Mouse (Mus musculus) kidney, postnatal 4 days (tissue): ENCODE results near the gene Ppp1r35.
A peak's percentile ranks its signal among the peaks of the same experiment; 100 is the strongest.
"Not testable (repeated sequence)": the region's sequence is repeated elsewhere in the genome, so short reads cannot be mapped to it uniquely, and the experiment has no call there.

Experiments used
- DNase-seq, 2 experiments: peaks; one replicate each; pipeline ENCODE4 v3.0.0; 2021; ENCODE audit warnings: mixed read lengths in 2 of 2

The Ppp1r35 gene

DNA sequence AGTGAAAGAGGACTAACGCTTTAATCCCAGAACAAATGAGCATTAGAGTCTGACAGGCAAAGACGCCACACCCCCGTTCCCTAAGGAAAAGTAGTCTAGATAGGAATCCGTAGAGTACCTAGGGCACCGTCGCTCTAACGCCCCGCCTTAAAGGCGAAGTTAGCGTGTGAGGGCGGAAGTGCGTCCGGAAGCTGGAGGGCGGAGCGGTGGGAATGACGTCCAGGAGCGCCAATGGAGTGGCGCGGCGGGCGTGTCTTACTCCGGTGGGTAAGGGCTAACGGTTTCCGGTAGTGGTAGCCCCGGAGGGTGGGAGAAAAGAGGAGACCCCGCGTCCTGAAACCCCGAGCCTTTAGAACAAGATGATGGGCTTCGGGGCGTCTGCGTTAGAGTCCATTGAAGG, at the start of gene Ppp1r35:
TSS of gene Ppp1r35 (plus strand) at position 215 of the 400 bp plus-strand sequence.
- peak; percentile 98 for DNase-seq

DNA sequence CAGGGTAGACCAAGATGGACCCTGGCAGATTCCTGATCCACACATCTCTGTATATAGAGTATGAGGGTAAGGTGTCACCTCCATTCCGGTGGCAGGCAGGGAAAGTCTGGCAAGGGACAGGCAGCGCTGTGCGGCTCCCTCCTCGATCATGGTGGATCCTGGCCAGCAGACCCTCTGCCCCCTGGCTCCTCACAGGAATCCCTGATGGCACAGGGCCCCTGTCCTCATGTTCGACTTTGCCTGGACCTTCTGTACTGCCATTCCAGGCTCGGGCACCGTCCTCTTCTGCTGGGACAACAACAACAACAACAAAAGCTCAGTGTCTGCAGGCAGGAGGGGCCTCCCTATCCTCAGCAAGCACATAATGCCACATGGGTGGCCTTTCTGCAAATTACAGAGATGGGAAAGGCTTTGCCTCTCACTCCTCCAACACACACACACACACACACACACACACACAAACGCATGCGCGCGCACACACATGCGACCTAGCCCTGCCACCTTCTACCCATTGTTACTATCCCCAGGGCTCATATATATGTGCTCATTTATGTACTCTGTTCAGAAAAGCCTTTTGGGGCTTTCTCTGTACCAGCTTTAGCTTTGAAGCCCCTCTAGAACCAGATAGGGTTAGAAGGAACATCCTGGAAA, 44.9 kb upstream of the Ppp1r35 start:
- no peak for DNase-seq

DNA sequence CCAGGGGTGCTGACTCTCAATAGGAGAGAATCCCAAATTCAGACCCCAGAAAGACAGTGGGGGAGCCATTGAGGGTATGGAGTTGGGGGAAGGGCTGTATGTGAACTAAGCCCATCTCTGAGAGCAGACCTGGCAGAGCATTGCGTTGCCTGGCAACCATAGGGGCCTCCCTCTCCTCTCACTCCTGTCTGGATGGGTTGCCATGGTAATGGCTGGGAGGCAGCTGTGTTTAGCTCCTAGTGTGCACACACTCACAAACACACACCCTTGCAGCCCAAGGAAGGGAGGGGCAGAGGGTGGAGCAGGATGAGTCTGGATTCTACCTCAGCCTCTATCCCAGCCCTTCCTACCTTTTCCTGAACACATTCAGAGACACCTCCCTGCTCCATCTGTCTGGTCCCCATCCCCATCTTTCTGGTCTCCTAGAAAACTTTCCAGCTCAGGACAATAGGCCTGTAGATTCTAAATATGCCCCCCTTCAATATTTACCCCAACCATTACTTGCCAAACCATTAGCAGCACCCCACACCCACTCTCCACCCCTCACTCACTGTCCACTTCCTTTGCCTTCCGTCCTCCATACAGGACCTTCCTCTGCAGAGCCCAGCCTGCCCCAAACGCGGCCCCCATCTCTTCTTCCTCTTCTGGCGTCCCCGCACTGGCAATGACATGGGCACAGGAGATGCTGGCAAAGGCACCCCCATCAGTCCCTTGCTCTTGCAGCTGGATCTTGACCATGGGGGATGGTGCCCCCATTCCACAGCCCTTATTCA, 44.2 kb upstream of the Ppp1r35 start:
- no peak for DNase-seq

GRCm38 (mm10) chr5:137737400-137737940, 41.2 kb upstream of the Ppp1r35 start:
- peak; percentile 43 to 57 for DNase-seq

- no peak for DNase-seq
Measured at GRCm38 (mm10) chr5:137738516-137738915, 40.1 kb upstream of the Ppp1r35 start.

- DNase-seq, result no peak
Measured at GRCm38 (mm10) chr5:137739471-137739870, 39.2 kb upstream of the Ppp1r35 start.

GRCm38 (mm10) chr5:137740506-137740905, 38.1 kb upstream of the Ppp1r35 start:
- no peak for DNase-seq

- DNase-seq, result peak; percentile 83 to 91
Measured at GRCm38 (mm10) chr5:137741023-137741931, 37.4 kb upstream of the Ppp1r35 start, which contains the start of gene Nyap1. Gene Nyap1 (minus strand): TSS chr5:137741607.

DNA sequence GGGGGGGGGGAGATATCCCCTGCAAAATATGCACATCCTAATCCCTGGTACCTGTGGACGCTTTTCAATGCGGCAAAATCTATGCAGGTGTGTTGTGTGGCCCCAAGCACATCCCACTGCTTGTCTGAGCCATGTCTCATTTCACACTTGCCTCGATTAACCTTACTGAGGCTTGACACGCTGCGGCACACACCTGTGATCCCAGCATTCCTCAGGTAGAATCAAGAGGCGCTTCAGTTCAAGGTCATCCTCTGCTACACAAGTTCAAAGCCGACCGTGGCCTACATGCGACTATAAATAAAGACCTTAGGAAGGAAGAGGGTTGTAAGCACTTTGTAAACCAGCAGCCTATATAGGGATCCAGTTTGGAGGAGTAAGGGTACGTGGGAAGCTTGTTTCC, 36.6 kb upstream of the Ppp1r35 start:
- no peak for DNase-seq

DNA sequence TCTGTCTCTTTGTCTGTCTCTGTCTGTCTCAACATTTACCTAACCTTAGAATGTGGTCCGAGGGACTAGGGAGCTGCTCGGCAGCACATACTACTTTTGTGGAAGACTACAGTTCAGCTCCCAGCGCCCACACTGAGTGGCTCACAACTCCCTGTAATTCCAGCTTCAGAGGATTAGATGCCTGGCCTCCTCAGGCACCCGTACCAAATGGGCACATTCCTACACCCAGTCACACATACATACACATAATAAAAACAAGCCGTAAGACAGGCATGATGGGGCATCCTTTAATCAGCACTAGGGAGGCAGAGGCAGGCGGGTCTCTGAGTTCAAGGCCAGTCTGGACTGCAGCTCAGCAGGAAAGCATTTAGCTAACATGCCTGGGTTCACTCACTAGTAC, 35.8 kb upstream of the Ppp1r35 start:
- DNase-seq, result no peak

- DNase-seq, result no peak
Measured at GRCm38 (mm10) chr5:137744197-137744596, 34.5 kb upstream of the Ppp1r35 start.

DNA sequence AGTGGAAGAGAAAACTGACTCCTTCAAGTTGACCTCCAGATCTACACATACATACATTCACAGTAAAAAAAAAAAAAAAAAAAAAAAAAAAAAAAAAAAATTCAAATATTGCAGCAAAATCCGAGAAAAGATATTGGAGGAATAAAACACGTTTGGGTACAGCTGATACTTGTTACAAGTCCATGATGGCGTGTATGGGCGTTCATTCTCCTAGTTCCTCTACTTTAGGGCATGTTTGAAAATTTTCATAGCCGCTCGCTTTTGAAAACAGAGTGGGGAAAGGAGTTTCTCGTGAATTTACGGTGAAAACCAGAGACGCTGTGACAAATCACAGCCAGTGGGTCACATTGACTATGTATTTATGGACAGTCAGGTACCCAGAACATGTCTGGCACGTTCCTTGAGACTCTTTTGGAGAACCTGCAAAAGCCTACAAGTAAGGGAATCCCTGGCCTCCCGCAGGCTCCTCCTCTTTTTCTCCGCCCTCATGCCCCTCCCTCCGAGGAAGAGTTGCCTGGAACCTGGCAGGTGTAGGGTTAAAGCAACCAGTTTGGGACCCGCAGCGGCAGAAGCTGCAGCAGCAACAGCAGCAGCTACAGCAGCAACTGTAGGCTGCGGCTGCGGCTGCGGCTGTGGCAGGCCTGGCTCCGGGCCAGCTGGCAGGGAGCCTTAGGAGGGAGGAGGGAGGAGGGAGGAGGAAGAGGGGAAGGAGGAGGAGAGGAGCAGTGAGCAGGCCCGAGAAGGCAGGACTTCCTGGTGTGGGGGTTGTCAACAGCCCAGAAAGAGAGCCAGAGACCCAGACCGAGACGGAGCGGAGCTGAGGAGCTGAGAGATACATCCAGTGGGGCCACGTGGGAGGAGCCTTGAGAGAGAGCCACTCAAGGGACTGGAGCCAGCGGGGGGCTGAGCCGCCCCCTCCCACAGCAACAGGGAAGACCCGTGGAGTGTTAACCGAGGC, 33.2 kb upstream of the Ppp1r35 start, which contains the start of gene Tsc22d4:
TSS of gene Tsc22d4 (plus strand) at position 517 of the 958 bp plus-strand sequence.
- peak; percentile 95 for DNase-seq

DNA sequence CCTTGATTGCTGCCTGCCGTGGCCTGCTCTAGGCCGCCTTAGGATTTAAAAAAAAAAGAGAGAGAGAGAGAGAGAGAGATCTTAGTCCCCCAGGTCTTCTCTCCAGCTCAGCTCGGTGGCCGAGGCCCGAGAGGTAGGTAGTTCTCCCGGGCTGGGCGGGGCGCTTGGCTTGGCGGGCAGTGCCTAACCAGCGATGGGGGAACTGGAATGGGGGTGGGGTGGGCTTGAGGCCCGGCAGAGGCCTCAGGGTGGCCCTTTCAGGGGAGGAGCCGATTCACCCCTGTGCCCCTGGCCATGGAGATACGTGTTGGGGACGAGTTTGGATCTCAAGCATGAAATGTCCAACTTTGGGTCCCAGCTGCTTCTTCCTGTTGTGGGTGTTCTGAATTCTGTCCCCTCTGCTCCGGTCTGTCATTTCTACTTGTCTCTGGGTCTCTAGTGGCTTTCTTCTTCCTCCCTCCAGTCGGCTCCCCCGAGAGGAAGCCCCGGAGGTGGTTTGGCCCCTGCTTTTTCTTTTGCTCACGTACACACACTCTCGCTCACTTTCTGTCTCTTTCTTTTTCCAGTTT, 32.3 kb upstream of the Ppp1r35 start:
- DNase-seq, result peak; percentile 78 to 88

DNA sequence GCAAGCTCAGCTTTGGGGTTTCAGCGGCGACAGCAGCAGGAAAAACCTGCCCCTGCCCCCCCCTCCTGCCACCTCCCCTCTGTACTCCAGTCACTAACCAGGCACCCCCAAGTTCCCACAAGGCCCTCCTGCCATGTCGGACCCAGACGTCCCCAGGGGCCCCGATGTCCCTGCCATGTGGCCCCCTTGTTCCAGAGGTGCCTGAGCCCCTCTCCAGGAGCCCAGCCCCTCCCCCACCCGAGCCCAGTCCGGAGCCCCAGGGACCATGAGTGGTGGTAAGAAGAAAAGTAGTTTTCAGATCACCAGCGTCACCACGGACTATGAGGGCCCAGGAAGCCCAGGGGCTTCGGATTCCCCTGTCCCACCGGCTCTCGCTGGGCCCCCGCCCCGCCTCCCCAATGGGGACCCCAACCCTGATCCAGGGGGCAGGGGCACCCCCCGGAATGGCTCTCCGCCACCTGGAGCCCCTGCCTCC, 31.8 kb upstream of the Ppp1r35 start:
- peak; percentile 55 to 64 for DNase-seq

DNA sequence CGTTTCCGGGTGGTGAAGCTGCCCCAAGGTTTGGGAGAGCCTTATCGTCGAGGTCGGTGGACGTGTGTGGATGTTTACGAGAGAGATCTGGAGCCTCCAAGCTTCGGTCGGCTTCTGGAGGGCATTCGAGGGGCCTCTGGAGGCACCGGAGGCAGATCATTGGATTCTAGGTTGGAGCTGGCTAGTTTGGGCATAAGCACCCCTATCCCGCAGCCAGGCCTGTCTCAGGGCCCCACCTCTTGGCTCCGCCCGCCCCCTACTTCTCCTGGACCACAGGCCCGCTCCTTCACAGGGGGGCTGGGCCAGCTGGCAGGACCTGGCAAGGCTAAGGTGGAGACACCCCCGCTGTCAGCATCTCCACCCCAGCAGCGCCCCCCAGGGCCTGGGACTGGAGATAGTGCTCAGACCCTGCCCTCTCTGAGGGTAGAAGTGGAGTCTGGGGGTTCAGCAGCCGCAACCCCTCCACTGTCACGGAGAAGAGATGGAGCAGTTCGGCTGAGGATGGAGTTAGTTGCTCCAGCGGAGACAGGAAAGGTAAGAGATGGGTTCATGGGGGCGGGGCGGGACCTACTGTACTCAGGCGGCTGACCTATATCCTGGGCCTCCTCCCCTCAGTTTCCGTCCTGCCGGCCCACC, 31.2 kb upstream of the Ppp1r35 start:
- peak; percentile 58 to 65 for DNase-seq

- DNase-seq, result peak; percentile 36 to 53
Measured at GRCm38 (mm10) chr5:137748130-137748770, 30.4 kb upstream of the Ppp1r35 start.

DNA sequence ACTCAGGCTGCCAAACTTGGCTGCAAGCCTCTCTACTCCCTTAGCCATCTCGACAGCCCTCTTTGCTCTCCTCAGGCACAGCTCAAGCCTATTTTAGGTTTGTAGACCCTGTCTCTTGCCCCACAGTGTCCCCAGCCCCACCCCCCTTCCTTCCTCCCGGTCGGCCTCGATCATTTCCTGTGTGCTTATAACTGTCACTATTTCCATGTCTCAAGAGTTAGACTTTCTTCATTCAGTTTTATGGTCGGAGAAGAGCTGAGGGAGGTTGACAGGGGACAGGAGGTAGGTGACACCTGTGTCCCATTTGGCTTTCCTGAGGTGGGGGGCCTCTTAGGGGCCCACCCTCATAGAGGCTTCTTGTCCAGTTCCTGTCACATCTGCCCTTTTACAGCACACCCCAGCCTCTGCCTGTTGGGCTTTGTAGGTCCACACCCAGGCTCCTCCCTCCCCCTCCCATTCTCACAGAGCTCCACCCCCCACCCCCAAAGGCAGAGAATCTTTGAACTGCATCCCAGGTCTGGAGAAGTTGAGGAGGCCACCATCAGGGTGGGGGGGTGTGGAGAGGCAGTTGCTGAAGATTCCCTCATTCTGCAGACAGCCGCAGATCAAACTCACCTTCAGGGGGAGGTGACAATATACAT, 29.3 kb upstream of the Ppp1r35 start:
- no peak for DNase-seq

GRCm38 (mm10) chr5:137750212-137750611, 28.4 kb upstream of the Ppp1r35 start:
- not testable (repeated sequence) for DNase-seq

- DNase-seq, result no peak
Measured at GRCm38 (mm10) chr5:137751221-137751887, 27.3 kb upstream of the Ppp1r35 start.
